Mouse (Mus musculus) mesoderm, embryonic 11.5 days (tissue): ENCODE measurements around the gene 5031439G07Rik.
"Not testable (repeated sequence)": the region's sequence is repeated elsewhere in the genome, so short reads cannot be mapped to it uniquely, and the experiment has no call there.

ENCODE experiments used
- DNase-seq: peaks from one replicate; pipeline ENCODE4 v3.0.0-alpha.2; 2012; ENCODE audit warnings: low read depth, low spot score

Gene 5031439G07Rik

GRCm38 (mm10) chr15:84987874-84988825 is at the start of gene 5031439G07Rik:
Gene 5031439G07Rik (minus strand): TSS chr15:84988551.
- peak; percentile 98 for DNase-seq

- DNase-seq = peak; percentile 4
Observed at GRCm38 (mm10) chr15:85037343-85037690, 49.0 kb upstream of the 5031439G07Rik start.

GRCm38 (mm10) chr15:85036566-85037342 is 48.4 kb upstream of the 5031439G07Rik start:
- DNase-seq = peak; percentile 99

- DNase-seq = not testable (repeated sequence)
Observed at GRCm38 (mm10) chr15:85033916-85034315, 45.6 kb upstream of the 5031439G07Rik start.

GRCm38 (mm10) chr15:85031866-85032265 is 43.5 kb upstream of the 5031439G07Rik start:
- DNase-seq = no peak

GRCm38 (mm10) chr15:85030643-85031042 is 42.3 kb upstream of the 5031439G07Rik start:
- not testable (repeated sequence) for DNase-seq

- not testable (repeated sequence) for DNase-seq
Observed at GRCm38 (mm10) chr15:85028648-85029047, 40.3 kb upstream of the 5031439G07Rik start, which contains the start of gene Fam118a. Gene Fam118a (plus strand): TSS chr15:85028948.

GRCm38 (mm10) chr15:85027740-85028139 is 39.4 kb upstream of the 5031439G07Rik start:
- no peak for DNase-seq

- no peak for DNase-seq
Observed at GRCm38 (mm10) chr15:85026197-85026596, 37.8 kb upstream of the 5031439G07Rik start.

GRCm38 (mm10) chr15:85022211-85022610 is 33.9 kb upstream of the 5031439G07Rik start:
- no peak for DNase-seq

GRCm38 (mm10) chr15:85016951-85017664 is 28.8 kb upstream of the 5031439G07Rik start, which contains the start of gene Upk3a:
Gene Upk3a (plus strand): TSS chr15:85017141.
- no peak for DNase-seq

GRCm38 (mm10) chr15:85015771-85016170 is 27.4 kb upstream of the 5031439G07Rik start:
- no peak for DNase-seq

GRCm38 (mm10) chr15:85012662-85013054 is 24.3 kb upstream of the 5031439G07Rik start:
- DNase-seq = no peak

- DNase-seq = no peak
Observed at GRCm38 (mm10) chr15:85011895-85012661, 23.7 kb upstream of the 5031439G07Rik start.

GRCm38 (mm10) chr15:85009666-85010065 is 21.3 kb upstream of the 5031439G07Rik start:
- no peak for DNase-seq

- DNase-seq = peak; percentile 73
Observed at GRCm38 (mm10) chr15:85000984-85001982, 12.9 kb upstream of the 5031439G07Rik start.

- no peak for DNase-seq
Observed at GRCm38 (mm10) chr15:84999911-85000310, 11.6 kb upstream of the 5031439G07Rik start.

- no peak for DNase-seq
Observed at GRCm38 (mm10) chr15:84997768-84998454, 9.6 kb upstream of the 5031439G07Rik start.

GRCm38 (mm10) chr15:84995967-84996366 is 7.6 kb upstream of the 5031439G07Rik start:
- DNase-seq = no peak
